Mouse (Mus musculus): ENCODE results near the gene Obp2a. TPM values are rescaled to one million over a fixed set of nuclear protein-coding genes. Genes with fewer than 3 reads are reported as not detected.
"Not testable (repeated sequence)": the region's sequence is repeated elsewhere in the genome, so short reads cannot be mapped to it uniquely, and the experiment has no call there.

Gene Obp2a
- total RNA-seq, 1 experiment from 2014 or later, result 4.7 TPM

DNA sequence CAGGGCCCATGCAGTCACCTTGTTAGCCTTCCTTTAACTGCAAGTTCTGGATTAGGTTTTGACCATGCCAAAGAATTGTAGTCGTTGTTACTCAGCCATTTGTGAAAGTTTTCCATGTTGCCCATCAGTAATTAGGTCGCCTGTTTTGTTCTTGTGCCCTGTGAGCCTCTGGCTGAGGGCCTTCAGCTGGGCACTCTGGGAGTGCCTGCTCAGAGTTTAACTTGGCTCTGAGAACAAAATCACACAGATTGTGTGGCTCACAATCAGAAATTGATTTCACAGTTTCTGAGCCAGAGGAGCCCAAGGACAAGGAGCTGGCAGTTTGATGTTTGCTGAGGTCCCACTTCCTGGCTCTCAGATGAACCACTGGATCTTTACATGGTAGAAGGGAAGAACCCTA is 9.9 kb downstream of the Obp2a start:
- not testable (repeated sequence) for DNase-seq

GRCm38 (mm10) chr2:25711641-25712040 is 11.8 kb downstream of the Obp2a start:
- not testable (repeated sequence) for DNase-seq

GRCm38 (mm10) chr2:25717222-25717621 is 17.4 kb downstream of the Obp2a start:
- no peak for DNase-seq

DNA sequence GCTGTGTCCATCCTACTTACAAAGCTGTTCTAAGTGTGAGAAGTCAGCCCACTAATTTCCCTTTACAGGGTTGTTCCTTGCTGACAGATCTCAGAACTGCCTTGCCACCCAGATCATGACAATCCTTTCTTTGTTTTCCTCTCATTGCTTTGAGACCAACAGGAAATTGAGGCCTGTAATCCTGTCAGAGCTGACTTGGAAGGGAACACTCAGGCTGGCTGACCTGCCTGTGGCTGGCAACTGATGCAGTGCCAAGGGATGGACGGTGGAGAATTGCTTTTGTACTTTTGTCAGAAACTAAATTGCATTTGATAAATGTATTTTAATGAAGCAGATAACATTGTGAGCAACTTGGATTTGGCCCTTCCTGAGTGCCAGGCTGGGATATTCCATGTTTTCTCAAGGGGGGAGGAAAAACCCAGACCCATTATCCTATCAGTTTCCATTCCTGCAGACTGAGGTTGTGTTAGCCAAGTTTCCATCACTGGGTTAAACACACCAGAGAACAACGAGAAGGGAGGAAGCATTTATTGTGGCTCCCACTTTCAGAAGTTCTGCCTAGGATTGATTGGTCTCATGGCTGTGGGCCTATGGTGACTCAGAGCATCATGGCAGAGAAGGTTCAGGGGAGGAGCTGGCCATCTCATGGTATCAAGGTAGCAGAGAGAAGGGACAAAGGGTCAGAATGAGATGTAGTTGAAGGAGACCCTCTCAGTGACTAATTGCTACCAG is 33.5 kb downstream of the Obp2a start:
- no peak for DNase-seq

DNA sequence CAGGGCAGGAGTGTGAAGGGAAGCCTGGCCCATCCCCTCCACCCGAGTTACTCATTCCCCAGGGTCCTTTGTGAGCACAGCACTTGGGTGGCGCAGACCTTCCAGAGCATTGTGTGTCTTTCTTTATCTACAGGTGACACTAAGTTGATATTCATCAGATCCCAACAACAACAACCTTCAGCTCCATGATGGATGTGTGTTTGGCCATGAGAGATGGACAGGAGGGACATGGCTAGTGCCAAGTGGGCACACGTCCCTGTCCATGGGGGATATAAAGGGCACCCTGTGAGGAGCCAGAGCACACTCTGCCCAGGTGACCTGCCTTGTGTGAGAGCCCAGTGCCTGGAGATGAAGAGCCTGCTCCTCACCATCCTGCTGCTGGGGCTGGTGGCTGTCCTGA is 36.9 kb downstream of the Obp2a start, which contains the start of gene Obp2b:
TSS of gene Obp2b (plus strand) at position 301 of the 400 bp plus-strand sequence.
- DNase-seq, result not testable (repeated sequence)

GRCm38 (mm10) chr2:25741671-25742070 is 41.8 kb downstream of the Obp2a start:
- DNase-seq, result no peak

Other genes with a start within 250 kb of the Obp2a start
- gene Clic3, start 243.2 kb upstream of the Obp2a start, total RNA-seq (2021), result 0.74 and 1.0 TPM in 2 replicates
- 36.2 and 42.6 TPM in 2 replicates for gene Paxx, start 238.9 kb upstream of the Obp2a start, total RNA-seq (2021)
- 8.7 and 9.9 TPM in 2 replicates for gene Ptgds, start 230.0 kb upstream of the Obp2a start, total RNA-seq (2021)
- not detected in 2 replicates for gene Lcn12, start 206.1 kb upstream of the Obp2a start, total RNA-seq (2021)
- 79.3 and 81.4 TPM in 2 replicates for gene Fbxw5, start 199.3 kb upstream of the Obp2a start, total RNA-seq (2021)
- 4.4 and 36.5 TPM in 2 replicates for gene C8g, start 198.3 kb upstream of the Obp2a start, total RNA-seq (2021)
- 21.8 and 24.4 TPM in 2 replicates for gene Traf2, start 153.1 kb upstream of the Obp2a start, total RNA-seq (2021)
- 312 and 335 TPM in 2 replicates for gene Edf1, start 142.2 kb upstream of the Obp2a start, total RNA-seq (2021)
- 4.7 and 5.0 TPM in 2 replicates for gene Mamdc4, start 125.2 kb upstream of the Obp2a start, total RNA-seq (2021)
- 56.6 and 58.1 TPM in 2 replicates for gene Phpt1, start 124.8 kb upstream of the Obp2a start, total RNA-seq (2021)
- 2.1 and 3.0 TPM in 2 replicates for gene Ajm1, start 118.3 kb upstream of the Obp2a start, total RNA-seq (2021)
- 72.7 and 87.8 TPM in 2 replicates for gene Rabl6, start 91.5 kb upstream of the Obp2a start, total RNA-seq (2021)
- not detected in 2 replicates for gene Ccdc183, start 82.4 kb upstream of the Obp2a start, total RNA-seq (2021)
- gene Tmem141, start 78.0 kb upstream of the Obp2a start, total RNA-seq (2021), result 30.5 and 33.1 TPM in 2 replicates
- gene Fcna, start 72.0 kb upstream of the Obp2a start, total RNA-seq (2021), result 7.0 and 9.7 TPM in 2 replicates
- not detected in 2 replicates for gene Lcn8, start 46.9 kb upstream of the Obp2a start, total RNA-seq (2021)
- not detected in 2 replicates for gene Lcn5, start 42.1 kb upstream of the Obp2a start, total RNA-seq (2021)
- gene Lcn6, start 23.3 kb upstream of the Obp2a start, total RNA-seq (2021), result not detected in 2 replicates
- gene Lcn10, start 17.3 kb upstream of the Obp2a start, total RNA-seq (2021), result not detected in 2 replicates
- gene Bmyc, start 6.7 kb downstream of the Obp2a start, total RNA-seq (2021), result 40.2 and 49.1 TPM in 2 replicates
- gene Obp2b, start 37.0 kb downstream of the Obp2a start, total RNA-seq (2021), result not detected in 2 replicates
- gene Lcn3, start 65.5 kb downstream of the Obp2a start, total RNA-seq (2021), result not detected in 2 replicates
- not detected in 2 replicates for gene Lcn11, start 77.0 kb downstream of the Obp2a start, total RNA-seq (2021)
- not detected in 2 replicates for gene Gm13539, start 82.2 kb downstream of the Obp2a start, total RNA-seq (2021)
- gene Glt6d1, start 115.8 kb downstream of the Obp2a start, total RNA-seq (2021), result not detected in 2 replicates
- not detected in 2 replicates for gene Lcn9, start 123.1 kb downstream of the Obp2a start, total RNA-seq (2021)
- gene Sohlh1, start 147.2 kb downstream of the Obp2a start, total RNA-seq (2021), result not detected in 2 replicates
- 4.9 and 6.4 TPM in 2 replicates for gene Kcnt1, start 163.7 kb downstream of the Obp2a start, total RNA-seq (2021)

Measured in adrenal gland, postnatal 14 days (tissue).